Mouse (Mus musculus) embryonic facial prominence, embryonic 11.5 days (tissue): ENCODE measurements around the gene Cx3cr1. TPM values are rescaled to one million over a fixed set of nuclear protein-coding genes. Genes with fewer than 3 reads are reported as not detected.
"Not testable (repeated sequence)": the region's sequence is repeated elsewhere in the genome, so short reads cannot be mapped to it uniquely, and the experiment has no call there.

ENCODE experiments used
- ATAC-seq: fragments of 200-750 bp; cut with Nextera tagmentation; replicated peaks from 2 replicates; pipeline ENCODE4 v1.8.0; 2017; ENCODE audit warnings: low read depth; ENCODE audit not compliant: insufficient number of reproducible peaks, low FRiP score, low TSS enrichment
- DNase-seq: peaks from one replicate; pipeline ENCODE4 v3.0.0-alpha.2; 2015; ENCODE audit warnings: low spot score
- H3K27ac ChIP-seq: fragments of 300-500 bp; sonication (generic); replicated peaks from 2 replicates; pipeline ENCODE4 v1.5.1; 2014; ENCODE audit warnings: mild to moderate bottlenecking, low read depth, low read length, control low read depth
- H3K27me3 ChIP-seq: fragments of 300-500 bp; sonication (generic); 2 replicates; pipeline ENCODE4 v1.6.1; 2014; ENCODE audit warnings: mild to moderate bottlenecking, low read length, moderate library complexity, mixed read lengths; ENCODE audit not compliant: control insufficient read depth, insufficient read depth
- H3K36me3 ChIP-seq: fragments of 300-500 bp; sonication (generic); replicated peaks from 2 replicates; pipeline ENCODE4 v1.6.1; 2014; ENCODE audit warnings: low read depth, mild to moderate bottlenecking, low read length, moderate library complexity, mixed read lengths; ENCODE audit not compliant: control insufficient read depth, insufficient read depth
- H3K4me1 ChIP-seq: fragments of 300-500 bp; sonication (generic); 2 replicates; pipeline ENCODE4 v1.6.1; 2014; ENCODE audit warnings: low read length, mixed read lengths; ENCODE audit not compliant: control insufficient read depth, insufficient read depth
- H3K4me2 ChIP-seq: fragments of 300-500 bp; sonication (generic); 2 replicates; pipeline ENCODE4 v1.6.1; 2014; ENCODE audit warnings: low read depth, mild to moderate bottlenecking, control low read depth, low read length, moderate library complexity
- H3K4me3 ChIP-seq: fragments of 300-500 bp; sonication (generic); 2 replicates; pipeline ENCODE4 v1.5.1; 2014; ENCODE audit warnings: low read depth, low read length, control low read depth
- H3K9ac ChIP-seq: fragments of 300-500 bp; sonication (generic); replicated peaks from 2 replicates; pipeline ENCODE4 v1.6.1; 2014; ENCODE audit warnings: mild to moderate bottlenecking, control low read depth, low read length
- H3K9me3 ChIP-seq: fragments of 300-500 bp; sonication (generic); replicated peaks from 2 replicates; pipeline ENCODE4 v1.6.1; 2016; ENCODE audit warnings: mild to moderate bottlenecking, low read length, inconsistent platforms, mixed read lengths; ENCODE audit not compliant: control insufficient read depth
- WGBS: fragments of 180-500 bp; shearing (Covaris S2); extraction: QIAGEN DNeasy Blood & Tissue Kit; methylation state at CpG from one replicate; pipeline ENCODE4 v1.1.7; 2014; 5-methylcytosine and 5-hydroxymethylcytosine counted together
- polyA plus RNA-seq: library from polyadenylated mRNA; unstranded; fragments of >200 nt; fragmentation: Nextera tagmentation; extraction: Ambion mirVana; gene quantifications from 2 replicates; pipeline ENCODE4 v1.2.1, GENCODE M21; 2014

Cx3cr1 gene
- polyA plus RNA-seq, 1 experiment from 2014 or later = 2.4 TPM

DNA sequence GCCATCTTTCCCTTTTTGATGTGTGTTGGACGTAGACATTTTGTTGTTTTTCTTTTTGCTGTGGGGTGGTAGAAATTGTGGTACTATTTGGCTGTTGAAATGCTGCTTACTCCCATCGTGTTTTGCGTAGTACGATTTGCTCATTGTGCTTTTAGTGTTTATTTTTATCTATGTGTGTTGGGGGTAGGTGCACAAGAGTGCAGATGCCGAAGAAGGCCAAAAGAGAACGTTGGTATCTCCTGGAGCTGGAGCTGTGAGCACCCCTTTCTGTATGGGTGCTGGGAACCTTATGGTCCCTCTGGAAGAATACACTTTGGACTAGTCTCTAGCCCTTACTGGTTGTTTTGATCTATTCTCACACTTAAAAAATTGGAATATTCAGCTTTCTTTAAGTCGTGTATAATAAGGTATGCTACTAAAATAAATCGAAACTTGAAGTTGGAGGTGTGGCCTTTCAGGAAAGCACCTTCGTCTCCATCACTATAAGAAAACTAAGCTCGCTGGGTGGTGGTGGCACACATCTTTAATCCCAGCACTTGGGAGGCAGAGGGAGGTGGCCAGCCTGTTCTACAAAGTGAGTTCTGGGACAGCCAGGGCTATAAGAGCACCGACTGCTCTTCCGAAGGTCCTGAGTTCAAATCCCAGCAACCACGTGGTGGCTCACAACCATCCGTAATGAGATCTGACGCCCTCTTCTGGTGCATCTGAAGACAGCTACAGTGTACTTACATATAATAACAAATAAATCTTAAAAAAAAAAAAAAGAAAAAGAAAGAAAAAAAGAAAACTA lies 41.7 kb upstream of the Cx3cr1 start:
- 79% methylated on average over 15 of the region's 15 CpGs for WGBS
- peak overlapping the region; percentile 76 for H3K4me3 ChIP-seq
- no peaks in the 10 kb centered on the region for H3K27me3 ChIP-seq
- H3K4me1 ChIP-seq = no peaks in the 10 kb centered on the region
- no peak for ATAC-seq
- H3K27ac ChIP-seq = no peak overlapping the region
- peak overlapping the region; percentile 62 for H3K4me2 ChIP-seq
- peak overlapping the region; percentile 2; the same call in 1 of the 2 replicates for H3K9ac ChIP-seq
- DNase-seq = no peak
- H3K9me3 ChIP-seq = no peaks in the 10 kb centered on the region
- no peaks in the 10 kb centered on the region for H3K36me3 ChIP-seq

DNA sequence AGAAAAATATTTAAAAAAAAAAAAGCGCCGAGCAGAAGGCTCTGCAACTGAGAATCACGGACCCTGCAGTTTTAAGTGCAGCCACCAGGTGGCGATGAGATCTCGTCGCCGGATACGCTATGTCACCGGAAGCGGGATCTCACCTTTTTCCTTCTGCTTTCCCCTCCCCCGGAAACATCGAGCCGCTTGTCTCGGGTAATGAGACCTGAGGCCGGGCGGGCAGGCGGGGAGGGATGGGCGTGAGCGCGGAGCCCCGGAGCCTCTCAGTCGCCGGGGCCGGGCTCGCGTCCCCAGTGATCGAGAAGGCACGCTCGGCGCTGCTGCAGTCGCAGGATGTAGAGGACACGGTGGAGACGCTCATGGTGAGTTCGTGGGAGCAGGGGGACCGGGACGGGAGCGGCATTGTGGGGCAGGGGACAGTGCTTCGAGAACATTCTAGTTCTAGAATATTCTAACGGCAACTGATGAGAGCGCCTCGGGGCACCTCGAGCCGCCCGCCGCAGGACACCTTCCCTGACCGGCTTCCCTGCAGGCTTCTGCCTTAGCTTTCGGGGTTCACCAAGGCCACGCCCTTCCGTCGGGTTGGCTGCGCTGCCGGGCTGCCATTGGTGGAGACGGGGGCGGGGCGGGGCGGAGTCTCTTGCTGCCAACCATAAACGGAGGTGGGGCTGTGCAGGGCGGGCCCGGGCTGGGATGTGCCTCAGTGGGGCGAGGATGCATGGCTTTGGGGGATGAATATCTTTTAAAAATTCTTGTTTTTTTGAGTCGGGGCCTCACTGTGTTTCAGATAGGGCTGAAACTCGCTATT lies 40.7 kb upstream of the Cx3cr1 start, which contains the start of gene Slc25a38:
Slc25a38 (plus strand) TSS at position 164 of the 808 bp plus-strand sequence.
- Histone ChIP-seq H3K9ac (peak within 1 kb of the TSS; percentile 82), H3K9me3 (no peaks in the 10 kb centered on the region), H3K4me2 (peak within 1 kb of the TSS; percentile 62), H3K4me3 (peak within 1 kb of the TSS; percentile 76), H3K27me3 (no peaks in the 10 kb centered on the region), H3K27ac (peak within 1 kb of the TSS; percentile 90), H3K4me1 (no peaks in the 10 kb centered on the region), H3K36me3 (no peaks in the 10 kb centered on the region)
- DNase-seq = peak; percentile 95
- WGBS = under 1% methylated on average over 62 of the region's 62 CpGs
- ATAC-seq = peak; percentile 96

DNA sequence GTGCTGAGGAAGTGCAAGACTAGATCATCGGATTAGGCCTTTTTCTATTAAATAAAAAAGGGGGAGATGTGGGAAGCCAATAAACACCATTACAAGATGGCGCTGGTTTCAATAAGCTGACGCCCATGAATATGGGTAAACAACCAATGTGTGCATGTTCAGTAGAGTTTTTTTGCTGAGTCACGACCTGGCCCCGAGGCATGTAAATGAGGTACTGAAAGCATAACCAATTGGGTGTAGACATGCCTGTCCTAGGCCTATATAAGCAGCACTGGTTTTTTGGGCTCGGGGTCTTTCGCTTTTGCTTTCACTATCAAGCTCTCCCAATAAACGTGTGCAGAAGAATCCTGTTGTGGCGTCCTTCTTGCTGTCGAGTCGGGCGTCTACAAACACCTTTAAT lies 39.3 kb upstream of the Cx3cr1 start:
- ATAC-seq, H3K36me3 ChIP-seq, H3K9ac ChIP-seq, H3K4me1 ChIP-seq, H3K4me2 ChIP-seq, H3K27me3 ChIP-seq, H3K9me3 ChIP-seq, DNase-seq, H3K27ac ChIP-seq, H3K4me3 ChIP-seq: not testable (repeated sequence)
- 91% methylated on average over 12 of the region's 12 CpGs for WGBS

DNA sequence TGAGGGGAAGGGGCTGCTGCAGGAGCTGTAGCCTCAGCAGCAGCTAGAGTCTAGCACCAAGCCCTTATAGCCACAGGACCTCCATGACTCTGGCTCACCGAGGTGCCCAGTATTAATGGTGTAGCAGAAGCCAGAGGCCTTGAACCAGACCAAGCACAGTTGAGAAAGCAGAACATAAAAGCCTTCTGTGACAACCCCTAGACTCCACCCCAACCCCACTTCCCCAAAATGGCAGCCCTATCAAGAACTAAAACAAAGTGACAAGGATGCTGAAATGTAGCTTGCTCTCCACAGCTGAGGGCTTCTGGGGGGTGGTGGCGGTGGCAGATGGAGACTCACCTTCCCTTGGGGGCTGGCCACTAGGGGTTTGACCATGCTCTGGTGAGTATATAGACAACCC lies 31.5 kb upstream of the Cx3cr1 start:
- WGBS = 96% methylated on average over 2 of the region's 2 CpGs
- ATAC-seq (no peak), DNase-seq (no peak)
- Histone ChIP-seq H3K4me2 (no peak overlapping the region), H3K36me3 (no peaks in the 10 kb centered on the region), H3K4me1 (no peaks in the 10 kb centered on the region), H3K27me3 (no peaks in the 10 kb centered on the region), H3K27ac (no peak overlapping the region), H3K9me3 (no peaks in the 10 kb centered on the region), H3K9ac (no peak overlapping the region), H3K4me3 (no peak overlapping the region)

- H3K27ac ChIP-seq = no peak overlapping the region
- no peak overlapping the region for H3K9ac ChIP-seq
- no peaks in the 10 kb centered on the region for H3K27me3 ChIP-seq
- no peak for ATAC-seq
- no peak for DNase-seq
- H3K36me3 ChIP-seq = no peaks in the 10 kb centered on the region
- no peak overlapping the region for H3K4me2 ChIP-seq
- whole genome bisulfite sequencing = 89% methylated on average over 8 of the region's 8 CpGs
- no peaks in the 10 kb centered on the region for H3K4me1 ChIP-seq
- H3K4me3 ChIP-seq = no peak overlapping the region
- no peaks in the 10 kb centered on the region for H3K9me3 ChIP-seq
Measured at GRCm38 (mm10) chr9:120099304-120099703, 29.6 kb upstream of the Cx3cr1 start.

DNA sequence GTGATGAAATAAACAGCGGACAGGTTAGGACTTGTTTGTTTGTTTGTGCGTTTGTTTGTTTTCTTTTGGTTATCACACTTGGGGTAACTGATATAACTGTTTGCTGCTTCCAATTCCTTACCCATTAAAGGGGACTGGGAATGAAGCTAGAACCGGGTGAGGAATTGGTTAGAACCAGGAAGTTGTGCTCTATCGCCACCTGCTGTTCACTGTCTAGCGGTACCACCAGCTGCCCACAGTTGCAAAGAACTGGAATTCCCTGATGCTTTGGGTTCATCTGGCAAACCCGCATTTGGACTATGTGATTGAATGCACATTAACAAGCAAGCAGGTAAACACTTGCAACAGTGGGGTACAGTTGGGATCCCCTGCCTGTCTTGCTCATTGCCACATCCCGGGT lies 29.0 kb upstream of the Cx3cr1 start:
- DNase-seq (peak; percentile 82), ATAC-seq (no peak)
- Histone ChIP-seq H3K4me1 (no peaks in the 10 kb centered on the region), H3K36me3 (no peaks in the 10 kb centered on the region), H3K27ac (no peak overlapping the region), H3K9ac (no peak overlapping the region), H3K4me3 (no peak overlapping the region), H3K4me2 (no peak overlapping the region), H3K27me3 (no peaks in the 10 kb centered on the region), H3K9me3 (no peaks in the 10 kb centered on the region)
- 26% methylated on average over 7 of the region's 7 CpGs for WGBS

- Histone ChIP-seq H3K9ac (no peak overlapping the region), H3K27me3 (no peaks in the 10 kb centered on the region), H3K9me3 (no peaks in the 10 kb centered on the region), H3K4me3 (no peak overlapping the region), H3K4me1 (no peaks in the 10 kb centered on the region), H3K4me2 (no peak overlapping the region), H3K27ac (no peak overlapping the region), H3K36me3 (no peaks in the 10 kb centered on the region)
- DNase-seq = no peak
- 64% methylated on average over 7 of the region's 7 CpGs for WGBS
- no peak for ATAC-seq
Measured at GRCm38 (mm10) chr9:120095886-120096285, 26.2 kb upstream of the Cx3cr1 start.

- no peak for ATAC-seq
- no peaks in the 10 kb centered on the region for H3K27me3 ChIP-seq
- no peak overlapping the region for H3K4me3 ChIP-seq
- no peaks in the 10 kb centered on the region for H3K36me3 ChIP-seq
- no peaks in the 10 kb centered on the region for H3K4me1 ChIP-seq
- H3K9ac ChIP-seq = no peak overlapping the region
- no peaks in the 10 kb centered on the region for H3K9me3 ChIP-seq
- no peak for DNase-seq
- 91% methylated on average over 13 of the region's 13 CpGs for WGBS
- H3K27ac ChIP-seq = no peak overlapping the region
- no peak overlapping the region for H3K4me2 ChIP-seq
Measured at GRCm38 (mm10) chr9:120093701-120094100, 24.0 kb upstream of the Cx3cr1 start.
